Mouse (Mus musculus): ENCODE results near the gene Ugt3a1. TPM values are rescaled to one million over a fixed set of nuclear protein-coding genes. Genes with fewer than 3 reads are reported as not detected.

Ugt3a1 gene
- polyA plus RNA-seq, 1 experiment from 2014 or later, result 0.12 TPM

- H3K4me1 ChIP-seq (ENCODE audit: control insufficient read depth, insufficient read depth, low read length), result no peaks in the 10 kb centered on the region
- no peak for ATAC-seq (ENCODE audit: insufficient read depth, low FRiP score)
- H3K4me2 ChIP-seq (ENCODE audit: low read depth, low read length), result no peak overlapping the region
- H3K27me3 ChIP-seq (ENCODE audit: control insufficient read depth, insufficient read depth, low read length), result no peaks in the 10 kb centered on the region
- H3K4me3 ChIP-seq (replicated peaks; ENCODE audit: low read length), result no peak overlapping the region
- no peaks in the 10 kb centered on the region for H3K9me3 ChIP-seq (replicated peaks; ENCODE audit: control insufficient read depth, low read length)
- whole genome bisulfite sequencing, result 78% methylated on average over 8 of the region's 8 CpGs
- no peak overlapping the region for H3K27ac ChIP-seq (ENCODE audit: low read length)
- no peak overlapping the region for H3K9ac ChIP-seq (ENCODE audit: low read length)
- H3K36me3 ChIP-seq (ENCODE audit: control insufficient read depth, insufficient read depth, low read length), result no peaks in the 10 kb centered on the region
Measured at GRCm38 (mm10) chr15:9305978-9306692, 29.4 kb downstream of the Ugt3a1 start.

DNA sequence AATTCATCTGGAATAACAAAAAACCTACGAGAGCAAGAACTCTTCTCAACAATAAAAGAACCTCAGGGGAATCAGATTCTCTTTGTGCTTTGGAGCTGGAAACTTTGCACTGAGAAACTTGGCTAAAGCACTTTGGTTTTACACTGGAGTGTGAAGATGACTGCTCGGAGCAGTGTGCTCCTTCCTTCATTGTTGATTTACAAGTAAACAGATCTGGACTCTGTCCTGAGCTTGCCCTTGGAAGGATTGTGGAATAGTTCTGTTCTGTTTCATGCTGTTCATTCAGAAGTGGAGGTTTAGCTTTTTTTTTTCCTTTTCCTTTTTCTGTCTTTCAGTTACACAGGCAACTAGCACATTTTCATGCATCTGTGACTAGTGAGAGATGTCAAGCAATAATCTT is 57.9 kb downstream of the Ugt3a1 start:
- Histone ChIP-seq H3K9ac (ENCODE audit: low read length) (no peak overlapping the region), H3K4me2 (ENCODE audit: low read depth, low read length) (no peak overlapping the region), H3K9me3 (replicated peaks; ENCODE audit: control insufficient read depth, low read length) (no peaks in the 10 kb centered on the region), H3K36me3 (ENCODE audit: control insufficient read depth, insufficient read depth, low read length) (no peaks in the 10 kb centered on the region), H3K27ac (ENCODE audit: low read length) (no peak overlapping the region), H3K4me1 (ENCODE audit: control insufficient read depth, insufficient read depth, low read length) (no peaks in the 10 kb centered on the region), H3K4me3 (replicated peaks; ENCODE audit: low read length) (no peak overlapping the region), H3K27me3 (ENCODE audit: control insufficient read depth, insufficient read depth, low read length) (no peaks in the 10 kb centered on the region)
- no peak for ATAC-seq (ENCODE audit: insufficient read depth, low FRiP score)
- 71% methylated on average over 2 of the region's 2 CpGs for WGBS

DNA sequence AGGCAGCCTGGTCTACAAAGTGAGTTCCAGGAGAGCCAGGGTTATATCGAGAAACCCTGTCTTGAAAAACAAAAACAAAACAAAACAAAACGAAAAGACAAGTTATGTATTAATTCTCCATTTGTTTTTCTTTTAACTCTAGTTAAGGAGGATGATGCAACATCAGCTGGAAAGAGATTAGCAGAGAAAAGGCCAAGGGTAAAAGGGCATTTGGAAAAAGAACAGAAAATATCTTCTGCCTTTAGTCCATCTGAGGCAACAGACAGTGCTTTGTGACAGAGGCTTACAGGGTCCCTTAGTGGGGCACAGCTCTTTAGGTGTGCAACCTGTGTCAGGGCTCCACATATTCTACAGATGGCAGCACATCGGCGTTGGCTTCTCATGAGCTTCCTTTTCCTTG is 58.7 kb downstream of the Ugt3a1 start, which contains the start of gene Ugt3a2:
Gene Ugt3a2 (plus strand): TSS at position 210 of the 400 bp plus-strand sequence.
- no peaks in the 10 kb centered on the region for H3K4me1 ChIP-seq (ENCODE audit: control insufficient read depth, insufficient read depth, low read length)
- no peaks in the 10 kb centered on the region for H3K36me3 ChIP-seq (ENCODE audit: control insufficient read depth, insufficient read depth, low read length)
- H3K27ac ChIP-seq (ENCODE audit: low read length), result no peak within 1 kb of the TSS
- H3K4me2 ChIP-seq (ENCODE audit: low read depth, low read length), result no peak within 1 kb of the TSS
- ATAC-seq (ENCODE audit: insufficient read depth, low FRiP score), result no peak
- WGBS, result 87% methylated on average over 4 of the region's 4 CpGs
- H3K9me3 ChIP-seq (replicated peaks; ENCODE audit: control insufficient read depth, low read length), result no peaks in the 10 kb centered on the region
- H3K9ac ChIP-seq (ENCODE audit: low read length), result no peak within 1 kb of the TSS
- H3K4me3 ChIP-seq (replicated peaks; ENCODE audit: low read length), result no peak within 1 kb of the TSS
- H3K27me3 ChIP-seq (ENCODE audit: control insufficient read depth, insufficient read depth, low read length), result no peaks in the 10 kb centered on the region

DNA sequence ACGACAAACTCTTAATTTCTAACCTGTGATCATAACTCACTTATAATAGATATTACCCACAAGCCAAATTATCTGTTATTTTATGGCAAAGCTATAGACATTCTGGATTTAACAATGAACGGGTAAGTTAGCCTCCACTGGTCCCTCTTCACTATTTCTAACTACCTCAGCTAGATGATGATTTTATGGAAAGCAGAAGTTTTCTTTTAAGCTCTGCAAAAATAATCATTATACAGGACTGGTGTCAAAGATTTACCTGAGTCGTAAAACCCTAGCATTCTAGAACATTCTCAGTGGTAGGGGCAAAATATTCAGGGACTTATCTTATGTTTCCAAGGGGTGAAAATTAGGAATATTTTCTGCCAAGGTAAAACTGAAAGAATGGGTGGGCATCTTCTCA is 59.9 kb downstream of the Ugt3a1 start:
- Histone ChIP-seq H3K36me3 (ENCODE audit: control insufficient read depth, insufficient read depth, low read length) (no peaks in the 10 kb centered on the region), H3K9me3 (replicated peaks; ENCODE audit: control insufficient read depth, low read length) (no peaks in the 10 kb centered on the region), H3K4me2 (ENCODE audit: low read depth, low read length) (no peak overlapping the region), H3K27ac (ENCODE audit: low read length) (no peak overlapping the region), H3K9ac (ENCODE audit: low read length) (no peak overlapping the region), H3K4me3 (replicated peaks; ENCODE audit: low read length) (no peak overlapping the region), H3K4me1 (ENCODE audit: control insufficient read depth, insufficient read depth, low read length) (no peaks in the 10 kb centered on the region), H3K27me3 (ENCODE audit: control insufficient read depth, insufficient read depth, low read length) (no peaks in the 10 kb centered on the region)
- whole genome bisulfite sequencing, result 74% methylated on average over 3 of the region's 3 CpGs
- ATAC-seq (ENCODE audit: insufficient read depth, low FRiP score), result no peak

GRCm38 (mm10) chr15:9337021-9337420 is 60.3 kb downstream of the Ugt3a1 start:
- Histone ChIP-seq H3K9me3 (replicated peaks; ENCODE audit: control insufficient read depth, low read length) (no peaks in the 10 kb centered on the region), H3K36me3 (ENCODE audit: control insufficient read depth, insufficient read depth, low read length) (no peaks in the 10 kb centered on the region), H3K4me2 (ENCODE audit: low read depth, low read length) (no peak overlapping the region), H3K4me3 (replicated peaks; ENCODE audit: low read length) (no peak overlapping the region), H3K9ac (ENCODE audit: low read length) (no peak overlapping the region), H3K4me1 (ENCODE audit: control insufficient read depth, insufficient read depth, low read length) (no peaks in the 10 kb centered on the region), H3K27me3 (ENCODE audit: control insufficient read depth, insufficient read depth, low read length) (no peaks in the 10 kb centered on the region), H3K27ac (ENCODE audit: low read length) (no peak overlapping the region)
- no peak for ATAC-seq (ENCODE audit: insufficient read depth, low FRiP score)
- 68% methylated on average over 3 of the region's 3 CpGs for WGBS

GRCm38 (mm10) chr15:9348739-9349138 is 72.1 kb downstream of the Ugt3a1 start:
- no peaks in the 10 kb centered on the region for H3K36me3 ChIP-seq (ENCODE audit: control insufficient read depth, insufficient read depth, low read length)
- H3K9me3 ChIP-seq (replicated peaks; ENCODE audit: control insufficient read depth, low read length), result no peaks in the 10 kb centered on the region
- no peak for ATAC-seq (ENCODE audit: insufficient read depth, low FRiP score)
- no peak overlapping the region for H3K27ac ChIP-seq (ENCODE audit: low read length)
- no peak overlapping the region for H3K4me3 ChIP-seq (replicated peaks; ENCODE audit: low read length)
- H3K4me1 ChIP-seq (ENCODE audit: control insufficient read depth, insufficient read depth, low read length), result no peaks in the 10 kb centered on the region
- no peaks in the 10 kb centered on the region for H3K27me3 ChIP-seq (ENCODE audit: control insufficient read depth, insufficient read depth, low read length)
- no peak overlapping the region for H3K4me2 ChIP-seq (ENCODE audit: low read depth, low read length)
- no peak overlapping the region for H3K9ac ChIP-seq (ENCODE audit: low read length)
- 45% methylated on average over 3 of the region's 3 CpGs for WGBS

DNA sequence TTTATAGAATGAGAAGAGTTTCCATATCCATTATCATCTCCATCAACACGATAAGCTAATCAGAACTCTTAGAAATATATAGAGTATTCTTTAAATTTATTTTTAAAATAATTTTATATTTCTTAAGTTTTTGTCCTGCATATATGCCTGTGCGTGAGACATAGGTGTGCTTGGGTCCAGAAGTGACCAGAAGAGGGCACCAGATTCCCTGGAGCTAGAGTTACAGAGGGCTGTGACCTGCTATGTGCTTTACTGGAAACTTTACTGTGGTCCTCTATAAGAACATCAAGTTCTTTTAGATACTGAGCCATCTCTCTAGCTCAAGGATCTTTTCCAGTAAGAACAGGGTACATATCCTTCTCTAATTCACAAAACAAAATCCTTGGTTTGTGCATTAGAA is 86.1 kb downstream of the Ugt3a1 start:
- Histone ChIP-seq H3K36me3 (ENCODE audit: control insufficient read depth, insufficient read depth, low read length) (no peaks in the 10 kb centered on the region), H3K27me3 (ENCODE audit: control insufficient read depth, insufficient read depth, low read length) (no peaks in the 10 kb centered on the region), H3K27ac (ENCODE audit: low read length) (no peak overlapping the region), H3K4me2 (ENCODE audit: low read depth, low read length) (no peak overlapping the region), H3K4me3 (replicated peaks; ENCODE audit: low read length) (no peak overlapping the region), H3K9ac (ENCODE audit: low read length) (no peak overlapping the region), H3K9me3 (replicated peaks; ENCODE audit: control insufficient read depth, low read length) (no peaks in the 10 kb centered on the region), H3K4me1 (ENCODE audit: control insufficient read depth, insufficient read depth, low read length) (no peaks in the 10 kb centered on the region)
- WGBS, result 56% methylated on average over 2 of the region's 2 CpGs
- ATAC-seq (ENCODE audit: insufficient read depth, low FRiP score), result no peak

Other genes starting within 250 kb of the Ugt3a1 start
- 21.2 and 29.7 TPM in 2 replicates for gene Nadk2, start 205.6 kb upstream of the Ugt3a1 start, polyA plus RNA-seq (2015; fragmentation: Nextera tagmentation; extraction: Ambion mirVana)
- gene Lmbrd2, start 136.3 kb upstream of the Ugt3a1 start, polyA plus RNA-seq (2015; fragmentation: Nextera tagmentation; extraction: Ambion mirVana), result 2.8 and 3.2 TPM in 2 replicates
- 44.0 and 50.3 TPM in 2 replicates for gene Skp2, start 121.5 kb upstream of the Ugt3a1 start, polyA plus RNA-seq (2015; fragmentation: Nextera tagmentation; extraction: Ambion mirVana)
- not detected in 2 replicates for gene Ugt3a2, start 58.7 kb downstream of the Ugt3a1 start, polyA plus RNA-seq (2015; fragmentation: Nextera tagmentation; extraction: Ambion mirVana)
- 11.8 and 12.3 TPM in 2 replicates for gene Capsl, start 159.1 kb downstream of the Ugt3a1 start, polyA plus RNA-seq (2015; fragmentation: Nextera tagmentation; extraction: Ambion mirVana)

Measured in stomach, embryonic 16.5 days (tissue).